Mouse (Mus musculus): ENCODE measurements around the gene 6330409D20Rik.

DNA sequence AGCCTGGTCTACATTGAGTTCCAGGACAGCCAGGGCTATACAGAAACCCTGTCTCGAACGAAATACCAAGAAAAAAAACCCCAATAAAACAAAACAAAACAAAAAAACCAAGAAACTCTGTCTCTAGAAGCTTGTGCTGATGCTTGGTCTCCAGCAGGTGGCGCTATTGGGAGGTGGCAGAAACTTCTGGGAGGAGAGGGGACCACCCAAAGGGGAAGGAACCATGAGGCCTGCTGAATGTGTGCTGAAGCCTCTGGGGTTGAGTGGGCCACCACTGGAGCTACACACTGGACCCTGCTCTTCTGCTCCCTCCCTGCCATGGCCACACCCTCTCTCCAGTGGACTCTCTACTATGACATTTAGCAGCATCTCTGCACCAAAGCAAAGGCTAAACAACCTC lies 32.2 kb downstream of the 6330409D20Rik start:
- TF ChIP-seq CTCF (conservative IDR thresholded peaks at IDR 0.05; ENCODE audit: insufficient read depth, insufficient read length, low read depth, low read length) (peak; percentile 67), POLR2A (IDR thresholded peaks at IDR 0.05; ENCODE audit: low read depth, low read length) (no peak)
